Mouse (Mus musculus) urinary bladder, postnatal 10 days (tissue): ENCODE data around the gene Csnk2a1.

ENCODE experiments used
- DNase-seq: peaks from one replicate; pipeline ENCODE4 v3.0.0; 2022; ENCODE audit warnings: low spot score

Gene Csnk2a1

DNA sequence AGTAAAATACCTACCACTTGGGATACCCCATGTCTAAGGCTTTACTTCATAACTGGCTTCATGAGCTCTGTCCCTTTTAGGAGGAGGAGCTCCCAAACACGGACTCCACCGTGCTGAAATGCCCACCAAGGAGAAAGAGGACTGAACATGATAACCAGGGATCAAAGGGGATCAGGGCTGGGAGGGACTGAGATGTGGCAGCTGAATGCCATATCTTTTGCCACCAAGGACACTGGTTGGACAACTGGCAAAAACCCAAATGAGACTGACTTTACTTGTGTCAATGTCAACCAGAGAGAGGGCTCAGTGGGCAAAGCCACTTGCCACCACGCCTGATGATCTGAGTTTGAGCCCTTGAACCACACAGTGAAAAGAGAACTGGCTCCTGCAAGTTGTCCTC lies 98.2 kb downstream of the Csnk2a1 start:
- DNase-seq = no peak

DNA sequence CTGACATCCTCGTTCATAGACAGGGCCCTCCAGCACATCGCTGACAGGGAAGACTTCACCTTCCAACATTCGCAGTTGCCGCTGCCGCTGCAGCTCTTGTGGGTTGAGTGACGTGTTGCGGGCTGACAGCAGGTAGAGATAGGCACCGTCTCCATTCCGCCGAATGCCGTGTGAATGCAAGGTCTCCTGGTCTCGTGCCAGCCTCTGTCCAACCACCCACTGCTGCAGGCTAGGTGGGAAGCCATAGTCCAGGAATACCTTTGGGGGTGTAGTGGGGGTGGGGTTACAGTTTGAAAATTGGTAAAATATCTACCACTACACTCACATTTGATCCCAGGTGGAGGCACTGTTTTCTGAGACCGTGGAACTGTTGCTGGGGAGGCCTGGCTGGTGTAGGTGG lies 99.5 kb downstream of the Csnk2a1 start:
- no peak for DNase-seq

DNA sequence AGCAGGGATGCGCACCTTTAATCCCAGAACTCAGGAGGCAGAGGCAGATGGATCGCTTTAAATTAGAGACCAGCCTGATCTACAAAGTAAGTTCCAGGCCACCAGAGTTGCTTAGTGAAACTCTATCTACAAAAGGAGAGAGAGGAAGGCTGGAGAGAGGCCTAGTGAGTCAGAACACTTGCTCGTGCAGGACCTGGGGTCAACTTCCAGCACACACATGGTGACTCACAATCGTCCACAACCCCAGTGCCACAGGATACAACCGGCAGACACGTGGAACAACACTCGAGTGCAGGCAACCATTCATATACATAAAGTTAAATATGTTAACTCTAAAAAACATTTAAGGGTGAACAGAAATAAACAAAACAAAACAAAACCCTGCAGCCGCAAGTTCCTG lies 100.0 kb downstream of the Csnk2a1 start:
- no peak for DNase-seq

- no peak for DNase-seq
Measured at GRCm38 (mm10) chr2:152327980-152328379, 101.3 kb downstream of the Csnk2a1 start.

- DNase-seq = no peak
Measured at GRCm38 (mm10) chr2:152330858-152331423, 104.3 kb downstream of the Csnk2a1 start.
